Mouse (Mus musculus) kidney, postnatal 0 days (tissue): ENCODE data around the gene Dqx1. TPM values are rescaled to one million over a fixed set of nuclear protein-coding genes. Genes with fewer than 3 reads are reported as not detected.

Experiments used
- ATAC-seq: fragments of 200-750 bp; cut with Nextera tagmentation; replicated peaks from 2 replicates; pipeline ENCODE4 v1.8.0; 2017; ENCODE audit warnings: low read depth, moderate number of reproducible peaks, moderate TSS enrichment, moderate library complexity; ENCODE audit not compliant: low FRiP score
- DNase-seq: peaks from one replicate; pipeline ENCODE4 v3.0.0-alpha.2; 2016; ENCODE audit warnings: low spot score
- H3K27ac ChIP-seq: fragments of 300-500 bp; sonication (generic); 2 replicates; pipeline ENCODE4 v1.5.1; 2014; ENCODE audit warnings: mild to moderate bottlenecking
- H3K27me3 ChIP-seq: fragments of 300-500 bp; sonication (generic); 2 replicates; pipeline ENCODE4 v1.6.1; 2014; ENCODE audit warnings: low read length, mixed read lengths; ENCODE audit not compliant: insufficient read depth
- H3K36me3 ChIP-seq: fragments of 300-500 bp; sonication (generic); 2 replicates; pipeline ENCODE4 v1.6.1; 2014; ENCODE audit warnings: low read length, mixed read lengths; ENCODE audit not compliant: insufficient read depth
- H3K4me1 ChIP-seq: fragments of 300-500 bp; sonication (generic); replicated peaks from 2 replicates; pipeline ENCODE4 v1.6.1; 2014; ENCODE audit warnings: antibody characterized with exemption, low read length, mixed read lengths; ENCODE audit not compliant: insufficient read depth
- H3K4me2 ChIP-seq: fragments of 300-500 bp; sonication (generic); 2 replicates; pipeline ENCODE4 v1.6.1; 2014; ENCODE audit warnings: mild to moderate bottlenecking, low read length, moderate library complexity, mixed read lengths
- H3K4me3 ChIP-seq: fragments of 300-500 bp; sonication (generic); replicated peaks from 2 replicates; pipeline ENCODE4 v1.5.1; 2014; ENCODE audit warnings: low read depth, low read length
- H3K9ac ChIP-seq: fragments of 300-500 bp; sonication (generic); 2 replicates; pipeline ENCODE4 v1.6.1; 2014; ENCODE audit warnings: low read depth, low read length
- H3K9me3 ChIP-seq: fragments of 300-500 bp; sonication (generic); replicated peaks from 2 replicates; pipeline ENCODE4 v1.6.1; 2016; ENCODE audit warnings: low read length, inconsistent platforms, mixed read lengths
- CTCF ChIP-seq: IDR thresholded peaks from 2 replicates; pipeline ENCODE4 v1.5.1; 2016; ENCODE audit warnings: antibody characterized with exemption, low read depth, mild to moderate bottlenecking, moderate library complexity
- WGBS: fragments of 180-500 bp; shearing (Covaris S2); extraction: QIAGEN DNeasy Blood & Tissue Kit; methylation state at CpG from one replicate; pipeline ENCODE4 v1.1.7; 2014; 5-methylcytosine and 5-hydroxymethylcytosine counted together
- polyA plus RNA-seq: library from polyadenylated mRNA; unstranded; fragments of >200 nt; fragmentation: Nextera tagmentation; extraction: Ambion mirVana; gene quantifications from 2 replicates; pipeline ENCODE4 v1.2.1, GENCODE M21; 2015

Dqx1 gene
- polyA plus RNA-seq, 1 experiment from 2014 or later: 7.0 TPM

DNA sequence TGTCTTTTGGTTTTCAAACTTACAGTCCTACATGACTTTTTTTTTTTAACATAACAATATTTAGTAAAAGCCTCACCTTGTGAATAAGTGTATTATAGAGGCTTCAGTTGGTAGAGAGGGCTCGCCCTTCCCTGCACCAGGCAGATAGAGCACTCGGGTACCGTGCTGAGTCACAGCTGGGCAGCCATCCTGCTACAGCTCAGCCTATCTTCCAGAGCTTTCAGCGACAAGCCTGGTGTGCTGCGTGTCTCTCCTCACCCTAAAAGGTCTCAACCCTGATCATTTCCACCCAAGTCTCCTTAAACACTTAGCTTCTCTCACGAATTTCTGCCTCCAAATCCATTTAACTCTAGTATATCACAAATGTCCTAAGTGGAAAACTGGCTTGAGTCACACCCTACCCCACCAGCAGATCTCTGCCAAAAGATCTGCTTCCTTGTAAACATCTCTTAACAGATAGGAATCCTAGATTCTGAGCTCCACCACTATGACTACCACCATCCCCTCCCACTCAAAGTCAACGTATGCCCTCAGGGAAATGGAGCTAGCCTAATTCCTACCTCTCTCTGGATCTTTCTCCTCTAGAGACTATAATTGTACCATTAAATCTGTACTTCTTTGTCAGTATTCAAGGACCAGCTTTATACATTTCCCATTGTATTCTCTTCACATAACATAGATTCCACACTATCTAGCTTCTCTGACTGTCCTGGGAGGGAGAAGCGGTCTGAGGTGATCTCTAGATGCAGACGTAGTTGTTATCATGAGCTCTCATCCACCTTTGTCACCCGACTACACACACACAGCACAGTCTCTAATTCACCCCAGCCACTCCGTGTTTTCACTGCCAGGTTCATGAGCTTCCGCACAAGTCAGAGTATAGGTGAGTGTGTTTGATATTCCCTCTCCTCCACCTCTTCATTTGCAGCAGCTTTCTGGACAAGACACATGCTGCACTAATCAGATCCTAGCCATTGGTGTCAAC is 42.9 kb upstream of the Dqx1 start:
- no peaks in the 10 kb centered on the region for H3K36me3 ChIP-seq
- H3K4me2 ChIP-seq: no peak overlapping the region
- no peaks in the 10 kb centered on the region for H3K9me3 ChIP-seq
- no peak for TF ChIP-seq CTCF
- H3K27ac ChIP-seq: no peak overlapping the region
- 67% methylated on average over 12 of the region's 12 CpGs for WGBS
- no peak for DNase-seq
- ATAC-seq: no peak
- no peaks in the 10 kb centered on the region for H3K27me3 ChIP-seq
- no peaks in the 10 kb centered on the region for H3K4me1 ChIP-seq
- no peak overlapping the region for H3K4me3 ChIP-seq
- no peak overlapping the region for H3K9ac ChIP-seq

DNA sequence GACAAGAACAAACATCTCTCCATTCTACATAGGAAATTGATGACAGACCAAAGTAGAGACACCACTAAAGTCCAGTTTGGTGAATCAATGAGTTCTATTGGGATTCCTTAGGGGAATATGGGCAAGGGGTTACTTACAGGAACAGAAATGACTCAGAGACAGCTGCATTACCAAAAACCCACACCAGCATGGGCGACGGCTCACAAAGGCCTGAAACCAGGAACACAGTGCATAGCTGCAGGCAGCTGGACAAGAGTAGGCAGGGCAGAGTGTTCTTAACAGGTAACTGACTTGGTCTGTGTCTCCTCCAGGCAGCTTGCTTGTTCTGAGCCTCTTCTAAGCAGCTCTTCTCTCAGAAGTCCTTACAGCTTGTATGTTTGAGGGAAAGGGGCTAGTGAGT is 41.9 kb upstream of the Dqx1 start:
- WGBS: 92% methylated on average over 2 of the region's 2 CpGs
- Histone ChIP-seq H3K4me1 (no peaks in the 10 kb centered on the region), H3K9me3 (no peaks in the 10 kb centered on the region), H3K9ac (no peak overlapping the region), H3K36me3 (no peaks in the 10 kb centered on the region), H3K27me3 (no peaks in the 10 kb centered on the region), H3K27ac (no peak overlapping the region), H3K4me2 (no peak overlapping the region), H3K4me3 (no peak overlapping the region)
- ATAC-seq (no peak), DNase-seq (no peak)
- TF ChIP-seq CTCF: no peak

- WGBS: 31% methylated on average over 3 of the region's 3 CpGs
- peak overlapping the region; percentile 65 for H3K27ac ChIP-seq
- no peaks in the 10 kb centered on the region for H3K27me3 ChIP-seq
- no peak overlapping the region for H3K4me3 ChIP-seq
- H3K4me2 ChIP-seq: no peak overlapping the region
- no peaks in the 10 kb centered on the region for H3K4me1 ChIP-seq
- no peaks in the 10 kb centered on the region for H3K36me3 ChIP-seq
- peak; percentile 81 for DNase-seq
- no peaks in the 10 kb centered on the region for H3K9me3 ChIP-seq
- ATAC-seq: peak; percentile 61; the same call in 1 of the 2 replicates
- H3K9ac ChIP-seq: no peak overlapping the region
- no peak for TF ChIP-seq CTCF
These were observed 40.5 kb upstream of the Dqx1 start for GRCm38 (mm10) chr6:83017190-83017589.

DNA sequence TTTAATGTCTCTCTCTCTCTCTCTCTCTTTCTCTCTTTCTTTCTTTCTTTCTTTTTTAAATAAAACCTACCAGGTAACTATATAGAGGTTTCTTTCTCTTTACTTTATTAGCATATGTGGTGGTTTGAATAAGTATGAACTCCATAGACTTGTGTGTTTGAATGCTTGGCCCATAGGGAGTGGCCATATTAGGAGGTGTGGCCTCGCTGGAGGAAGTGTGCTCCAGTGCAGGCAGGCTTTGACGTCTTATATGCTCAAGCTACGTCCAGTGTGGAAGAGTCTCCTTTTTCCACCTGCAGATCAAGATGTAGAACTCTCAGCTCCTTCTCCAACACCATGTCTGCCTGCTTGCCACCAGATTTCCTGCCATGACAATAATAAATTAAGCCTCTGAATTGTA is 38.6 kb upstream of the Dqx1 start:
- TF ChIP-seq CTCF: no peak
- H3K9ac ChIP-seq: no peak overlapping the region
- H3K4me2 ChIP-seq: no peak overlapping the region
- H3K27ac ChIP-seq: no peak overlapping the region
- no peaks in the 10 kb centered on the region for H3K9me3 ChIP-seq
- no peaks in the 10 kb centered on the region for H3K27me3 ChIP-seq
- DNase-seq (no peak), ATAC-seq (no peak)
- H3K4me1 ChIP-seq: no peaks in the 10 kb centered on the region
- 70% methylated on average over 3 of the region's 3 CpGs for WGBS
- H3K36me3 ChIP-seq: no peaks in the 10 kb centered on the region
- no peak overlapping the region for H3K4me3 ChIP-seq

- TF ChIP-seq CTCF: no peak
- DNase-seq: no peak
- ATAC-seq: no peak
- no peak overlapping the region for H3K4me3 ChIP-seq
- no peaks in the 10 kb centered on the region for H3K27me3 ChIP-seq
- no peaks in the 10 kb centered on the region for H3K36me3 ChIP-seq
- H3K4me1 ChIP-seq: no peaks in the 10 kb centered on the region
- H3K4me2 ChIP-seq: no peak overlapping the region
- H3K9me3 ChIP-seq: no peaks in the 10 kb centered on the region
- H3K27ac ChIP-seq: no peak overlapping the region
- WGBS: 86% methylated on average over 6 of the region's 6 CpGs
- no peak overlapping the region for H3K9ac ChIP-seq
These were observed 37.5 kb upstream of the Dqx1 start for GRCm38 (mm10) chr6:83020121-83020520.

- DNase-seq (no peak), ATAC-seq (peak; percentile 43; the same call in 1 of the 2 replicates)
- Histone ChIP-seq H3K9ac (no peak overlapping the region), H3K4me2 (no peak overlapping the region), H3K9me3 (no peaks in the 10 kb centered on the region), H3K4me1 (no peaks in the 10 kb centered on the region), H3K27ac (no peak overlapping the region), H3K4me3 (no peak overlapping the region), H3K27me3 (no peaks in the 10 kb centered on the region), H3K36me3 (no peaks in the 10 kb centered on the region)
- no peak for TF ChIP-seq CTCF
- 43% methylated on average over 4 of the region's 4 CpGs for WGBS
These were observed 36.6 kb upstream of the Dqx1 start for GRCm38 (mm10) chr6:83020836-83021593.
